ENCODE assay signal across 21 mouse cellular contexts in genomic region chr1:156859711-156860250, GRCm38 (mm10).
"Had no signal": no experiment of that assay in that cellular context is flagged by ENCODE, and none has a peak within 500 bp of the region (broad histone marks: within the 10 kb centered on the region; RNA-seq: fewer than 3 reads in every experiment).

No protein-coding gene starts in this region.

- H3K4me1 ChIP-seq: midbrain, embryonic 15.5 days had no signal

- H3K36me3 ChIP-seq: liver, embryonic 13.5 days; midbrain, embryonic 15.5 days; neural tube, embryonic 12.5 days; stomach, embryonic 15.5 days had no signal

- H3K4me3 ChIP-seq: layer of hippocampus, adult 2 months; limb, embryonic 10.5 days; limb, embryonic 13.5 days; liver, embryonic 13.5 days; midbrain, embryonic 12.5 days; midbrain, embryonic 15.5 days; neural tube, embryonic 12.5 days; neural tube, embryonic 15.5 days; stomach, embryonic 15.5 days had no signal

- H3K4me2 ChIP-seq: limb, embryonic 13.5 days; liver, embryonic 13.5 days; lung, embryonic 14.5 days; midbrain, embryonic 12.5 days; midbrain, embryonic 15.5 days; neural tube, embryonic 12.5 days; neural tube, embryonic 15.5 days; stomach, embryonic 15.5 days had no signal

- H3K27me3 ChIP-seq: limb, embryonic 13.5 days; liver, embryonic 13.5 days; midbrain, embryonic 12.5 days; midbrain, embryonic 15.5 days; neural tube, embryonic 12.5 days; neural tube, embryonic 15.5 days; stomach, embryonic 15.5 days had no signal

- DNase-seq: kidney, adult 9 months; kidney, postnatal 14 days; kidney, postnatal 4 days; layer of hippocampus, adult 9-11 months; liver; liver, embryonic 13.5 days; liver, postnatal 0 days; lung, embryonic 14.5 days; right cerebral cortex, adult 18-20 months; right cerebral cortex, postnatal 14 days; right cerebral cortex, postnatal 4 days; thymus, postnatal 25 days had no signal

- H3K27ac ChIP-seq: layer of hippocampus, adult 2 months; limb, embryonic 10.5 days; limb, embryonic 13.5 days; liver, embryonic 13.5 days; midbrain, embryonic 12.5 days; midbrain, embryonic 15.5 days; neural tube, embryonic 12.5 days; neural tube, embryonic 15.5 days; stomach, embryonic 15.5 days had no signal

- ATAC-seq: liver, postnatal 0 days; lung, postnatal 0 days; midbrain, embryonic 15.5 days had no signal

- H3K9ac ChIP-seq: limb, embryonic 13.5 days; liver, embryonic 13.5 days; liver, postnatal 0 days; lung, embryonic 14.5 days; midbrain, embryonic 12.5 days; midbrain, embryonic 15.5 days; neural tube, embryonic 12.5 days; neural tube, embryonic 15.5 days; stomach, embryonic 15.5 days had no signal

- H3K9me3 ChIP-seq: limb, embryonic 10.5 days; limb, embryonic 13.5 days; liver, embryonic 13.5 days; midbrain, embryonic 12.5 days; midbrain, embryonic 15.5 days; neural tube, embryonic 12.5 days; neural tube, embryonic 15.5 days; stomach, embryonic 15.5 days had no signal
